Mouse (Mus musculus): ENCODE measurements at regions not wholly inside any gene's neighbourhood (a gene's known extent, or its start where the extent isn't known, plus 50 kb on each side); places are given as distances from the start of the nearest gene placed in this dataset.

DNA sequence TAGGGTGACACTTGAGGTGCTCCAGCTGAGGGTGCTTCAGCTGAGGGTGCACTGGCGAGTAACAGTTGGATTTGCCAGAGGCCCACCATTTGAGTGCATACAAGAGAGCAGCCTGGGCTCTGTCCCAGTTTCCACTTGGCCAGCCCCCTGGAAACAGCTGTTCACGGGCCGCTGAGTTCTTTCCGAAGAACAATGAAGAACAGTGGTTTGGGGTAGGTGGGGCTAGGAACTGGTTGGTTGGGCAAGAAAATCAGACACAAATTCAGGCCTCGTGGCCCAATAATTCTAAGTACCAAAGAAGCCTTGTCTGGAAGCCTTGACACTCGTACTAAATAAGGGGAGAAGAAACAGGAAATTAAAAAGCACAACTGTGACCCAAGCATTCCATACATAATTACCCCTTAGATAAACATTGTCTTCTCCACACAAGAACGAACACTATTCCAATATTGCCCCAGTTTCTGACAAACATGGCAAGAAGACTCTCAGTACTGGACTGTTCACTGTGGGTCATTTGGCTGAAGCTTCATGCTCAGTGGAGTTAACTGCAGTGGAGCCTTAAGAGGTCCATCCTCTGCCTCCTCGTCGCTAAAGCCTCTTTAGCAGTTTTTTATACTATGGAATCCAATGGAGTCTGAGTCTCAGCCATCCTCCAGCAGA is 137.9 kb upstream of the Tnp1 start:
- DNase-seq (ENCODE audit: extremely low read depth, low read depth, low spot score), result no peak

DNA sequence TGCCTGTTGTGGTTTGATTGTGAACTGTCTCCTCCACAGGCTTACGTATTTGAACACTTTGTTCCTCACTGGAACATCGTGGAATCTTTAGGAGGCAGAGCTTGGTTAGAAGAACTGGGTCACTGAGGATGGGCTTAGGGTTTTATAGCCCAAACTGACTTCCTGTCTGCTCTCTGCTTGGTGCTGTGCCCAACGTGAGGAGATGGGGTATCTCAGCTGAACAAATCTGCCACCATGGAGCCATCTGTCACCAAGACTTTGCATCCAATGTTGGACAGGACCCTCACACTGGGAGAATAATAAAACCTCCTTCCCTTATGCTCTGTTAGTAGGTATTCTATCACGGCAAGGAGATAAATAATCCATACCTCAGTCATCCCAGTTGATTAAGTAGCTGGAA is 134.2 kb upstream of the Tnp1 start:
- no peak for DNase-seq (ENCODE audit: extremely low read depth, low read depth, low spot score)

DNA sequence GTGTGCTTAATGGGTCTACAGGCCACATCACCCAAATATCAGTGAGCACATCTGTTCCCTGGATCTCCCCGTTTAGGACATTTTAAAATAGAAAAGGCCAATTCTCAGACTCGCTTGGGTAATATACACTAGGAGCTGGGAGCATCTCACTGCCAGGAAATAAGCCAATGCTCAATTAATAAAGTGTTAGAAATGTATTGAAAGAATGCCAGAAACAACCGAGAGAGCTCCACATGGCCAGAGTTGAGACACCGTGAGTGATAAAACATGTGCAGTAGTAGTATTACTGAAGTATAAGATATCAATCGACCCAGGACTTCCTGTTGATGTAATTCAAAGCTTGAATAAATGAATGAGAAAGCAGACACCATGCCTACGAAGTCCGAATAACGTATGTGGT is 127.1 kb upstream of the Tnp1 start:
- no peak for DNase-seq (ENCODE audit: extremely low read depth, low read depth, low spot score)

DNA sequence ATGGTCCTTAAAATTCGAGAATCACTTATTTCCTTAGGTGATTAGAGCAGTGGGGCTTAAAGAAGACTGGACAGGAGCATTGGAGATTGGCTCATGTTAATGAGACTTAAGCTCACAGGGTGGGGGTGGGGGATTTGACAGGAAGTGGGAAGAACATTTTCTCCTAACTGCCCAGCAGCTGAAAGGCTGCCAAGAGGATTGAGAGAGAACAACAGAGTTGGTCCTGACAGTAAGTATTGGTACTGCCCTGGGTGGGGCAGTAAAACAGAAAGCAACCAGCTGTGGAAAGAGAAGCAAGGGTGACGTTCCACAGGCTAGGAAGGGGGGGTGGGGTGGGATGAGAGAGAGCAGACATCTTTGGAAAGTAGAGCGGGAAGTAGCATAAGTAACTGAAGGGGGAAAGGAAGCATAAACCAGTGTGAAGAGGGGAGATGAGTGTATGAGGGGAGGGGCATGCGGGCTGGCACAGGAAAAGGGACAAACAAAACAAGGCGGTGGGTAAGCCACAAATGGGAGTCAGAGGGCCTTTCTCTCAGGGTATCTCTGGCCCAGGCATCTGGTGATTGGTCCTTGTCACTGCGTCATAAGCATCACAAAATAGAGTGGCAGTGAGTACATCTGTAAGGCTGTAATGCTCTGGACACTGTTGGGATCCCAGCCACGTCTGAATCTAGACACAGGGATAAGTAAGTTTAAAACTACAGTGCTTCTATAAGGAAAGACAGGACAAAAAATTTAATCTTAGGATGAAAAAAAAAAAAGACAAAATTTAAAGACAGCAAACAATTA is 125.0 kb upstream of the Tnp1 start:
- DNase-seq (ENCODE audit: extremely low read depth, low read depth, low spot score), result no peak

DNA sequence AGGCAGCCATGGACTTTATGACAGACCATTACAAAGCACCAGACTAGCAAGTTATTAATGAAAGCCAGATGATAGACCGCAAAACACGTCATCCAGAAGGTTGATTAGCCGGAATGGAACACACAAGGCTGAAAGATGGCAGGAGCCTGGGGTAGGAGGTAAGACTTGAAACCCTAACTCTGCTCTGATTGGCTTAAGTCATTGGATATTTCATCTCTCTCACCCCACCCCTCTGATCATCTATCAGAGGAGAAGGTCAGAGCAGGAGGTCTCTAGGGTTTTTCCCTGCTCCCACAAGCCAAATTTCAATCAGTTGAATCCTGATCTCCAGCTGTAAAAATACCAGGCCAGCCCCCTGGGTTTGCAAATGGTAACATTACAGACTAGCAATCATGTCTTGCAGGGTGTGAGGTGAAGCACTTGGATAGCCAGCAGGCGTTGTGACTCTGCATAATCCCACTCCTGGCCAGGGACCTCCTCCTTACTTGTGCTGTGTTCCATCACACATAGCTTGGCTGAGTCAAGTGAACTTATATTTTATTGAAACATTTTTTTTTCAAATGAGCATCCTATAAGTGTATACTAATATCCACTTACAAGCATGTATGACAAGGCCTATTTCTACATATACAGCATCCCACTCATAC is 114.6 kb upstream of the Tnp1 start:
- no peak for DNase-seq (ENCODE audit: extremely low read depth, low read depth, low spot score)

DNA sequence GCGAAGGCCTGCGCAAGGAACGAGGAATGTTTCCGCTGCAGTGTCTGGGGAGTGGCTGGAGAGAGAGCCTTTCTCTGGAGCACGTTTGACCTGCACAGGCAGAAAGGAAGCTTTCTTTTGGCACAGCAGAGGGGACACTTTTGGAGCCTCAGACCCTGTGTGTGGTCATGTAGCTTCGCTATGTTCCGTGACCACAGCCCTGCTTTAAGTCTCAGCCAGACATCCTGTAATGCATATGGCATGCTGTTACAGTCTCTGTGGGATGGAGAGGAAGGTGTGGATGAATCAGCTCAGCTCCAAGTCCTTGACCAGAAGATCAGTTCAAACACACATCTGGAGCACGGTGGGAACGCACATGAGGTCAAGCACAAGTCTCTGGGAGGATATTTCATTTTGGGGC is 107.3 kb upstream of the Tnp1 start:
- DNase-seq (ENCODE audit: extremely low read depth, low read depth, low spot score), result no peak

DNA sequence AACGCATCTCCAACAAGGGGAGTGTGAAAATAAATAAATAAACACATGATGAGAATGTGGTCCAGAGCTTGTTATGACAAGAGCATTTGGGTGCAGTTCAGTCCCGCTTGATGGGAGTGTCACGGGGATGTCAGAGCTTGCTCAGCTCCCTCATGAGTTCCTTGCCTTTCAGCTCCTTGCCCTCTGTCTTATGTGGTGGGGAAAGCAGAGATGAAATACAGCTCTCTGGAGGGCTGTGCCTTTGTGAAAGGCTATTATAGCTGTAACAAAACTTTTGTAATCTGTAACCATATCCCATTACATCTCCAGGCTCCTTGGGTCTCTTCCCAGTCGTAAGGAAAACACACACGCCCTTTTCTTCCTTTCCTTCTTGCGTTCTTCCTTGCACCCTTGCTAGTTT is 103.0 kb upstream of the Tnp1 start:
- no peak for DNase-seq (ENCODE audit: extremely low read depth, low read depth, low spot score)

DNA sequence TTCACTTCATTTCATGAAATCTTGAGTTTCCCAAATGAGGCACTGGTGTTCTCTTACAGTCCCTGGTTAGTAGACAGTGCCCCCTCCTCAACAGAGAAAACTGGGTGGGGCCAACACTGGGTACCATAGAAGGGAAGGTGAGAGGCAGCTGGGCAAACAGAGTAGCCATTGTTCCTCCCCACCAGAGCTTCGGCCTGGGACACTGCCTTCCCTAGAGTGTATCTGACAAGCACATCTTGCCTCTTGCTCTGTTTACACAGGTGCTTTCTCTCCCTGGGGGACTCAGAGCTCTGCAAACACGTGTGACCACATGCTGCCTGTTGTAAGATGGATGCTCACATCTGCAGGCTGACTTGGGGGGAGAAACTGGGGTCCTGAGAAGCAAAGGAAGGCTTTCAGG is 100.8 kb upstream of the Tnp1 start:
- no peak for DNase-seq (ENCODE audit: extremely low read depth, low read depth, low spot score)

DNA sequence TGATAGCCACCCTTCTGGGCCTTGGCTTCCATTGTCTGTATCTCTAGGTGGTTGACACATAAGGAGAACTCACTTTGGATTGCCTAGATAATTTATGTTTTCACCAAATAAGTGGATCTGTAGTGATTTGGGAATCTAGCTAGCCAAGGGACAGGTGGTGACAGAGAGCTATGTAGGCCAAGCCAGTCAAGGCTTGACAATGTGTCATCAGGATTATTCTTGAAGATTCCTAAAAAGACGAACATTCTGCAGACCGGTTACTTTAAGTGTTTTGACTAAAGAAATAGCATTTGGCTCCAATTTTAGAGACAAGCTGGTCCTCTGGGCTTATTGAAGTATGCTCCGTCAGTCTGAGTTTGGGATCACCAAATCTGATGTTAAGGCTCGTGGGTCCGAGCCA is 100.1 kb upstream of the Tnp1 start:
- DNase-seq (ENCODE audit: extremely low read depth, low read depth, low spot score), result no peak

DNA sequence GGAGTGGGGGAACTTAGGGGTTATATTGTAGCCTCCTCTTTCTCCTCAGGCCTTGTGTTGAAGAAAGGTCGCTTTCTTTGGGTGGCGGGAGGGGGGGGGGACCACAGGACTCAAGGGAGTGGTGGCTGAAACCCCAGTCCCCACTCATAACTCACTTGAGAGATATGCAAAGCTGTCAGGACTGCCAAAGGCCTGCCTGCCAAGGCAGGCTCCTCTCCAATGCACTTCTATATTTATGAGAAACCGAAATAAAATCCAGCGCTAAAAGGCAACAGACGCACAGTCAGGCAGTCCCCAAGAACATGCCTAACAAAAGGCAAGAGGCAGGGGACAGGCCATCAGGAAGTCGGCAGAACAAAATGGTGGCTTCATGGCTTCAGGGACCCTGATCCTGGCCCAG is 97.4 kb upstream of the Tnp1 start:
- no peak for DNase-seq (ENCODE audit: extremely low read depth, low read depth, low spot score)

DNA sequence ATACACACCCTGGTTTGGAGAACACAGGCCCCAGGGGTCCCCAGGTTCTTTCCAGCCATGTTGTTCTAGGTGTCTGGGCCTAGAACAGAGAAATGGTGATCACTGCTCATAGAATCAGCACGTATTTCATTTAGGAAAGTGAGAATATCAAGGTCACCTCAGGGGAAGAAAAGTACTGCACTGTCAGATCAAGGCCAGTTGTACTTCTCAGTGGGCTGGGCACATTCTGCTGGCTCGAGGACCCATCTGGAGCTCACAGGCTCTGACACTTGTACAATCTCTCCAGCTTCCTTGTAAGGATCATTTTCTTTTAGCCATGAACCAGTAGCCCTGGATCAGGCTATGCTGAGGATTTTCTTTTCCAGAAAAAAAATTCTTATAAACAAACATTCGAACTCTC is 97.0 kb upstream of the Tnp1 start:
- DNase-seq (ENCODE audit: extremely low read depth, low read depth, low spot score), result no peak

DNA sequence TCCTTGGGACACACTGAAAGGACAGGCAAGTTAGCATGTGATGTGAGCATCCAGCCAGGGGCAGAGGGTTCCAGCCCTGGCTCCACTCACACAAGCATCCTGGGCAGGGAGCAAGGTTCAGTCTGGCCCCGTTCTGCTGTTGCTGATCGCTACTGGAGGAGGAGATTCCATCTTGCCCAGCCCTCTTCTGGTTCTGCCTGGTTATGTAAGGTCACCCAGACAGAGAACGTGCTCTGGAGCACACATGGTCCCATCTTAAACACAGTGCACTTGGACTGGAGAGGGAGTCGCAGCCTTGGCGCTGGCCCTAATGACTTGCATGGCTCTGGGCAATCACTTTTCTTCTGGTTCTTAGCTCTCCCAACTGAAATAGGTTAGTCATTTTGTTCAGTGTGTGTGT is 96.2 kb upstream of the Tnp1 start:
- no peak for DNase-seq (ENCODE audit: extremely low read depth, low read depth, low spot score)

DNA sequence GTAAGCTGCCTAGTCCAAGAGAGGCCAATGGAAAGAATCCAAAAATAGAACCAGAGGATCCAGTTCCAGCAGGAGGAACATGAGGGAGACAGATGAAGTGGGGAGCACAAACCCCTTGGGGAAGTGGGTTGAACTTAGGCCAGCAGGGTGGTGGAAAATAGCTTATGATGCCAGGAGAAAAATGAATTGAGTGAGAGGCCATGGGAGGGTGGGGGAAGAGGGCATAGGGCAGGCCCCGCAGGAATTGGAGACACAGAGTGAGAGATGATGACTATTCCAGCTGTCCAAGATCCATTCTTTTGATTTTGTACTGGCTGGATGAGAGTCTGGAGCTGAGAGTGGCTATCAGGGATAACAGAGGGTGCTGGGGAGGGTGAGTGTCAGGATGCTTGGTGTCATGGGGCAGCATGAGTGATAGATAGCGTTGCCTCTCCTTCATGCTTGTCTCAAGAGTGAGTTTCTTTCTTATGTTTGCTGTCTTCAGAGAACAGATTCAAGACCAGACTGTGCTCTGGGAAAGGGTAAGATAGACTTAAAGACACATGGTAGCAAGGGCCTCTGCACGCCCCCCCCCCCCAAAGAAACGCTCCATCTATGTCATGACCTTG is 90.3 kb upstream of the Tnp1 start:
- DNase-seq (ENCODE audit: extremely low read depth, low read depth, low spot score), result no peak

DNA sequence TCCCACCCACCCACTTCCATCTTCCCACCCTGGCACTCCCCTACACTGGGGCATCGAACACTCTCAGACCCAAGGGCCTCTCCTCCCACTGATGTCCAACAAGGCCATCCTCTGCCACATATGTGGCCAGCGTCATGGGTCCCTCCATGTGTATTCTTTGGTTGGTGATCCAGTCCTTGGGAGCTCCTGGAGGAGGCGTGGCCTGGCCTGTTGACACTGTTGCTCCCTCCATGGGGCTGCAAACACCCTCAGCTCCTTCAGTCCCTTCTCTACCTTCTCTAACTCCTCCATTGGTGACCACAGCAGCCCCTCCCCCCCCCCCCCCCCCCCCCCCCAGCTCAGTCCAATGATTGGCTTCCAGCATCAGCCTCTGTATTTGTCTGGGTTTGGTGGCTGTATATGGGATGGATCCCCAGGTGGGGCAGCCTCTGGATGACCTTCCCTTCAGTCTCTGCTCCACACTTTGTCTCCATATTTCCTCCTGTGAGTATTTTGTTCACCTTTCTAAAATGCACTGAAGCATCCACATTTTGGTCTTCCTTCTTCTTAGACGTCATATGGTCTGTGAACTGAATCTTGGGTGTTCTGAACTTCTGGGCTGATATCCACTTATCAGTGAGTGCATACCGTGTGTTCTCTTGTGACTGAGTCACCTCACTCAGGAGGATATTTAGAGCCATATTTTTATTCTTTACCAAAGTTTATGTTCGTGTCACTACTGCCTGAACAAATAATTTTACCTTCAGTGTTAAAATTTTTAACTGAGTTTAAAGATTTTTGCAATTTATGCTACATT is 82.1 kb upstream of the Tnp1 start:
- DNase-seq (ENCODE audit: extremely low read depth, low read depth, low spot score), result no peak

DNA sequence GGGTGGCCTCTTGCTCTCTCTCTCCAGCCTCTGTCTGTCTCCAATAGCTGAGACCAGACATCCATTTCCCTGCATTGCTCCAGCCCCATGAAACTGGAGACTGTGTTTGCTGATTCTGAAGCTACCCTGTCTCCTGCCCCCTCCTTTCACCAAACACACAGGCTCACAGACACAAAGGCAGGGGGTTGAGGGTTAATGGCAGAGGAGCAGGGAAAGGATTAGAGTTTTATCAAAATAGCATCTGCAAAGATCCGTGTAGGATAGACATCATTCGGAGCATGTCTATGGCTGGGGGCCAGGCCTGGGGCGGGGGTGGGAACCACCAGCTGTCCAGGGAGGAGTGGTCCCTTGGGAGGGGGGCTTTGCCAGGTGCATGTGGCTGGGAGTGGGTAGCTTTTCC is 73.9 kb upstream of the Tnp1 start:
- DNase-seq (ENCODE audit: extremely low read depth, low read depth, low spot score), result no peak

DNA sequence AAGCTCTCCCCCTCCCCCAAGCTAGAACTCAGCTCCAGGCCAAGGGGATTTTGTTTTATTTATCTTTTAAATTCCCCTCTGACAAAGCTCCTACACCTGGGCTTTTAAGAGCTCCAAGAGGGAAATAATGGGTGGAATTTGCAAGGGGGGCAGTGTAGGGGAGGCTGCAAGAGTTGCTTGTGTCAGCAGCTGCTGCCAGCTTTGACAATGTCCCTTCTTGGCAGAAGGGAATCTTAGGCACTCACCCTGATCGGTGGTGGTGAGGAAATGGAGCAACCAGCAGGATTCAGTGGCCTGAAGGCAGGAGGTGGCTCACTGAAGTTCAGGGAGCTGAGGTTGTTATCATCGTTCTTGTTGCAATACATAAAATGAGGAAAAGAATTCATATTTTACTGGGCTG is 72.8 kb upstream of the Tnp1 start:
- DNase-seq (ENCODE audit: extremely low read depth, low read depth, low spot score), result no peak

DNA sequence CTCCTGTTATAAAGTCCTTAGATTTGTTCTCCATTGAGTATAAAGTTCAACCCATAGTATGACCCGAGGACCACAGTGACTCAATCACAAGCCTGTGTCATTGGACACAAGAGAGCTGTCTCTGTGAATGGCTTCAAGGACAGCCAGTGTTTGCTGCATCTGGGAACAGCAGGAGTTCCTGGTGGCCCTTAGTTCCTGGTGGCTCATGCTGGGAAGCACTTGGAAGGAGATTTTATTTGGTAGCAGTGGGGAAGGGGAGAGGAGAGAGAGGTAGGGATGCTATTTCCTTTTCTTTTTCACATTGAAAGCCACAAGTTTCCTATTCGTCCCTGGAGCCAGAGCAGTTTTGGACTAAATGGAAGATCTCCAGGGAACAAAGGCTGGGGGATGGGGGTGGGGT is 69.2 kb upstream of the Tnp1 start:
- no peak for DNase-seq (ENCODE audit: extremely low read depth, low read depth, low spot score)

DNA sequence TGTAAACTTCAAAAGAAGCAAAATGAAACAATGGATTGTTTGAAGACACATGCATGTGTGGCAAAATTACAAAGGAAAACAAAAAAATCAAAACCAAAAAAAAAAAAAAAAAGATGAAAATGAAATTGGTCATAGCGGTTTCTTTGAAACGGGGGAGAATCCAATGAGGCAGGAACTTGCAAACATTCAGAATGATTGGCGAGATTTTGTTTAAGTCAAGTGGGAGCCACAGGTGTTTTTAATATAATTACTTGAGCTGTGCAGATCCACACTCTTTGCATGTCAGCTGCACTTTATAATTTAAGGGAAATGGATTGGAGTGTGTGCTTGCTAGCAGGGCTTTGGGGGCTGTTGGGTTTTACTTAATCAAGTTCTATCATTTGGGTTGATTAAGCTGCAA is 67.7 kb upstream of the Tnp1 start:
- DNase-seq (ENCODE audit: extremely low read depth, low read depth, low spot score), result no peak

DNA sequence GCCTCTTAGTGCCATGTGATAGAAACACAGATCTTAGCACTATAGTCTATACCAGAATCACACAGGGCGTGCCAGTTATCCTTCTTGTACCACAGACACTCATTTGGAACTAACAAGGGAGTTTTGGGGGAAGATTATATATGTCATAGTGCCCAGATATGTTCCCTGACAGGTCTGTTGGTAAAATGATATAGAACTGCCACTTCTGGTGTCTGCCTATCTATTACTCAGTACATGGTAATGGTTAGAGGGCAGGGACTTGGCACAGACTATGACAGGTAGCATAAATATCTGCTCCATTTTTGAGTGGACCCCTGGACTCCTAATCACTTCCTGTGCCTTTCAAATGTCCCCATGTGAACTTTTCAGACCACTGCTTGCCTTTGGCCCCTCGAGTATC is 63.8 kb upstream of the Tnp1 start:
- DNase-seq (ENCODE audit: extremely low read depth, low read depth, low spot score), result no peak

DNA sequence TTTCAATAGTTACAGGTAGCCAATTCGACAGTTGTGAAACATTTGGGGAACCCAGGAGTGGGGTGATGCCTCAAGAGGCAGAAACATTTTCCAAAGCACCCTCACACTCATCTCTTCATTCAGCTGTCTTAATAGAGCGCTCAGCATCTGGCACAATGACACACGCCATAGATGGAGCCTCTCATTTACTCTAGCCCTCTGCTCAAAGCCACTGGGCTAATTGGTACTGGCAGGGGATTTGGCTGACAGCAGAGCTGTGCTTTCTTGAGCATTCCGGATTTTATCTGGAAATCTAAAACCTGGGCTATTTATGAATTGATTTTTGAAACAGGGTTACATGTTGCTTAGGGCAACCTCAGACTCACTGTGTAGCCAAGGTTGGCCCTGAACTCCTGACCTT is 61.4 kb upstream of the Tnp1 start:
- DNase-seq (ENCODE audit: extremely low read depth, low read depth, low spot score), result no peak

DNA sequence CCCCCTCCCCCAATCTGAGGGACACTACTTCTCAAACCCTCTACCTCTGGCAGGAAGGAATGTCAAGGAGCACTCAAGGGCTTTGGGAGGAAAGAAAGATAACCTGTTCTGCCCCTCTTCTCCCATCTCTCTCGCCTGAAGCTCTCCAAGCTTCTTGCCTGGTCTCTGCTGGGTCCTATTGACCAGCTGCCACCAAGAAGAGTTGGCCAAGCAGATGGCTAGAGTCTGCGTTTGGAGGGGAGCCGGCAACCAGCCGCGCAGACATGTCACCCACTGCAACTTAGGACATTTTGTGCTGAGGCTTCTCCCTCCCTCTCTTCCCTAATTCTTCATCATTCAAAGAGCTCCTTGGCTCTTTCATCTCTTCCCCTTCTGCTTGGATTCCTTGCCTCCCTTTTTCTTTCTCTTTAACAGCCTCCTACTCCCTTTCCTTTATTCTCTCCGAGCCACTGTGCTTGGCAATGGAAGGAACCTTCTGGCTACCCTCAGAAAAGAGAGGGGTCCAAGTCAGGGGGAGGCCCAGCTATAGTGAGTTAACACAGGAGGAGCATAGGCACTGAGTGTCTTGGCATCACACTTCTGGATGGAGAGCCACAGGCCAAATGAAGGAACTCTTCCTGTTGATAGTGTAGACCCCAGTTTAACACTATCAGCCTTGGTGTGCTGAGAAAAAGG is 60.1 kb upstream of the Tnp1 start:
- no peak for DNase-seq (ENCODE audit: extremely low read depth, low read depth, low spot score)

Measured in fat pad, adult 2 months (tissue).